Mouse (Mus musculus): ENCODE measurements at regions not wholly inside any gene's neighbourhood (a gene's known extent, or its start where the extent isn't known, plus 50 kb on each side); places are given as distances from the start of the nearest gene placed in this dataset.

- DNase-seq (ENCODE audit: low spot score): no peak
Measured at GRCm38 (mm10) chr12:92509494-92509893, 660.5 kb upstream of the Sel1l start.

- no peak for DNase-seq (ENCODE audit: low spot score)
Measured at GRCm38 (mm10) chr12:92508796-92509489, 660.0 kb upstream of the Sel1l start.

GRCm38 (mm10) chr12:92483984-92484383 is 635.0 kb upstream of the Sel1l start:
- DNase-seq (ENCODE audit: low spot score): no peak

GRCm38 (mm10) chr12:92474293-92475062 is 625.5 kb upstream of the Sel1l start:
- no peak for DNase-seq (ENCODE audit: low spot score)

GRCm38 (mm10) chr12:92451110-92451818 is 602.3 kb upstream of the Sel1l start:
- DNase-seq (ENCODE audit: low spot score): no peak

GRCm38 (mm10) chr12:92418458-92418857 is 569.5 kb upstream of the Sel1l start:
- no peak for DNase-seq (ENCODE audit: low spot score)

- DNase-seq (ENCODE audit: low spot score): no peak
Measured at GRCm38 (mm10) chr12:92405506-92405905, 556.5 kb upstream of the Sel1l start.

GRCm38 (mm10) chr12:92400987-92401386 is 552.0 kb upstream of the Sel1l start:
- no peak for DNase-seq (ENCODE audit: low spot score)

GRCm38 (mm10) chr12:92386195-92386594 is 537.2 kb upstream of the Sel1l start:
- no peak for DNase-seq (ENCODE audit: low spot score)

- DNase-seq (ENCODE audit: low spot score): no peak
Measured at GRCm38 (mm10) chr12:92384266-92384937, 535.4 kb upstream of the Sel1l start.

GRCm38 (mm10) chr12:92379130-92379529 is 530.2 kb upstream of the Sel1l start:
- no peak for DNase-seq (ENCODE audit: low spot score)

GRCm38 (mm10) chr12:92365926-92366325 is 517.0 kb upstream of the Sel1l start:
- DNase-seq (ENCODE audit: low spot score): no peak

- DNase-seq (ENCODE audit: low spot score): no peak
Measured at GRCm38 (mm10) chr12:92353386-92354257, 504.7 kb upstream of the Sel1l start.

GRCm38 (mm10) chr12:92318241-92318640 is 469.3 kb upstream of the Sel1l start:
- DNase-seq (ENCODE audit: low spot score): no peak

- no peak for DNase-seq (ENCODE audit: low spot score)
Measured at GRCm38 (mm10) chr12:92317609-92318008, 468.7 kb upstream of the Sel1l start.

- DNase-seq (ENCODE audit: low spot score): no peak
Measured at GRCm38 (mm10) chr12:92316285-92316684, 467.3 kb upstream of the Sel1l start.

- no peak for DNase-seq (ENCODE audit: low spot score)
Measured at GRCm38 (mm10) chr12:92315820-92316219, 466.9 kb upstream of the Sel1l start.

GRCm38 (mm10) chr12:92302951-92303591 is 454.1 kb upstream of the Sel1l start:
- peak; percentile 7 for DNase-seq (ENCODE audit: low spot score)

GRCm38 (mm10) chr12:92294887-92295286 is 445.9 kb upstream of the Sel1l start:
- DNase-seq (ENCODE audit: low spot score): no peak

GRCm38 (mm10) chr12:92293341-92293720 is 444.4 kb upstream of the Sel1l start:
- DNase-seq (ENCODE audit: low spot score): no peak

All from urinary bladder, postnatal 25 days (tissue).